Mouse (Mus musculus) lung, adult 10 weeks (tissue): ENCODE data around the gene Ppme1. TPM values are rescaled to one million over a fixed set of nuclear protein-coding genes. Genes with fewer than 3 reads are reported as not detected.

ENCODE experiments used
- polyA plus RNA-seq: library from polyadenylated mRNA; stranded (reverse); fragments of 350-450 nt; fragmentation: Illumina TruSeq; extraction: RNeasy Lipid Tissue Mini Kit (QIAGEN cat#74804); gene quantifications from one replicate; pipeline ENCODE4 v1.2.3, GENCODE M21; 2014; ENCODE audit warnings: low read depth, low replicate concordance; ENCODE audit not compliant: insufficient read depth

Ppme1 gene
- 15.4 TPM for polyA plus RNA-seq

DNA sequence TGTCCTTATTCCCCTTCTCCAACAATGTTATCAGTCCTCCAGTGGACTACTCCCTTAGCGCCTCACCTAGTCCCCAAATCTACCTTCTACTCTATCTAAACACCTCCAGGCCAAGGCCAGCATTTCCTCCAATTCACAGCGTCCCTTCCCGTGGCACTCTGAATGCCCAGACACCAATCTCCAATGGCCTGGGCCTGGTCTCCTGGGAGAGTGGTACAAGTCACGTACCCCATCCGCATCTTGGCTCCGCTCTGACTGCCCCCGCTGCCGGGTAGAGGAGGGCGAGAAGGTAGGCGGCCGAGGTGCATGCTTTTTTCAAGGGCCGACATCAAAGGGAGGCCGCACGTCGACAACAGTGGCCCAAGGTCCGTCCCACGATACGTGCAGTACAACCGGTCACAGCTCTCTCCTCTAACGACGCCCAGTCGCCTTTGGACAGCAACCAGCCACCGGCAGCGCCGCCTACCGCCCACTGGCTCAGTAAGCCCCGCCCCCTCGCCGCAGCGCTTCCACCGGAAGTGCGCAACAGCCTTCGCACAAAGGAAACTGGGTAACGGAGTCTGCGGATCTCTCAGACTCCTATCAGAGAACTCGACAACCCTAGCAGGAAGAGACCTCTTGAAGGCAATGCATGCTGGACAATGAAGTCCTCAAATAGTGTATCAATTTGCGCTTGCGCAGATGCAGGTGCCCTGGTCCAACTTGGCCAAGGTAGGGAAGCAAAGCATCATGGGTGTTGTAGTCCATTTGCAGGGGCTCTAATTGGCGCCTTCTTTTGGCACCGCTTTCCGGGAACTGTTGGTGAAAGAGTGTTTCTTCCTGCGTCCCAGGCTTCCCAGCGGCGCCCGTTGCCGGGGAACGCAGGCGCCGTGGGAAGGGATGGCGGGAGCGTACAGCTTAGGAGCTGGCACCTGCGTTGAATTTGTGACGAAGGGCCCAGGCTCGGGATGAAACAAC, at the start of gene Ppme1, which contains the start of gene C2cd3:
Ppme1 (minus strand) TSS at position 813 of the 957 bp plus-strand sequence.
C2cd3 (plus strand) TSS at position 739 of the 957 bp plus-strand sequence.

GRCm38 (mm10) chr7:100285383-100285782, 86.7 kb downstream of the Ppme1 start, which contains the start of gene P4ha3:
Gene P4ha3, plus strand, starts transcription at chr7:100285520.

Other genes starting within 250 kb of the Ppme1 start
- gene Lipt2, start 213.0 kb downstream of the Ppme1 start, polyA plus RNA-seq = 5.4 TPM
- gene Kcne3, start 195.8 kb downstream of the Ppme1 start, polyA plus RNA-seq = 4.4 TPM
- 3.7 TPM for gene Pgm2l1, start 144.9 kb downstream of the Ppme1 start, polyA plus RNA-seq
- gene P4ha3, start 86.8 kb downstream of the Ppme1 start, polyA plus RNA-seq = 0.55 TPM
- gene C2cd3, start 74 bp downstream of the Ppme1 start, polyA plus RNA-seq = 13.9 TPM
- 2.5 TPM for gene Ucp3, start 100.7 kb upstream of the Ppme1 start, polyA plus RNA-seq
- 280 TPM for gene Ucp2, start 121.0 kb upstream of the Ppme1 start, polyA plus RNA-seq
- gene Dnajb13, start 142.7 kb upstream of the Ppme1 start, polyA plus RNA-seq = 11.1 TPM
- gene Coa4, start 164.8 kb upstream of the Ppme1 start, polyA plus RNA-seq = 13.6 TPM
- gene Rab6a, start 235.1 kb upstream of the Ppme1 start, polyA plus RNA-seq = 48.5 TPM
- gene Mrpl48, start 236.0 kb upstream of the Ppme1 start, polyA plus RNA-seq = 67.9 TPM